Mouse (Mus musculus): ENCODE data around the gene Dhx33.
A peak's percentile ranks its signal among the peaks of the same experiment; 100 is the strongest.

The Dhx33 gene

GRCm38 (mm10) chr11:70980751-70981510 lies 23.3 kb downstream of the Dhx33 start:
- DNase-seq, result no peak

- no peak for DNase-seq
Observed at GRCm38 (mm10) chr11:70980232-70980631, 24.0 kb downstream of the Dhx33 start.

GRCm38 (mm10) chr11:70977293-70977692 lies 26.9 kb downstream of the Dhx33 start:
- DNase-seq, result no peak

GRCm38 (mm10) chr11:70975193-70975592 lies 29.0 kb downstream of the Dhx33 start:
- no peak for DNase-seq

DNA sequence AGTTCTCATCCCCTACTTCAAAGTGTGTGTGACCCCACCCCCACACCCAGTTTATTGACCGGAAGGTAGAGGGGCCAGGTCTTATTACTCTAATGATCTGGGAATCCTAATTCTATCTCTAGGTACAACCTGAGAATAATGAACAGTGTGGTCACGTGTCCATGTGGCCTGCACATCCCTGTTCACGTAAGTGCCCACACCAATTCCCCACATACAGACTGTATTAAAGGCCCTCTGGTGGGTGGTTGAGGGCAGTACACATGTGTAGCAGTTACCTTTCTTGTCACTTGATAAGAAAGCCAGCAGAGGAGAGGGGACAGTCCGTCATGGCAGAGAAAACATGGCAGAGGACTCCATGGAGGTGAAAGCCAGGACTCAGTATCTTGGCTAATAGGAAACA lies 30.3 kb downstream of the Dhx33 start:
- DNase-seq, result no peak

DNA sequence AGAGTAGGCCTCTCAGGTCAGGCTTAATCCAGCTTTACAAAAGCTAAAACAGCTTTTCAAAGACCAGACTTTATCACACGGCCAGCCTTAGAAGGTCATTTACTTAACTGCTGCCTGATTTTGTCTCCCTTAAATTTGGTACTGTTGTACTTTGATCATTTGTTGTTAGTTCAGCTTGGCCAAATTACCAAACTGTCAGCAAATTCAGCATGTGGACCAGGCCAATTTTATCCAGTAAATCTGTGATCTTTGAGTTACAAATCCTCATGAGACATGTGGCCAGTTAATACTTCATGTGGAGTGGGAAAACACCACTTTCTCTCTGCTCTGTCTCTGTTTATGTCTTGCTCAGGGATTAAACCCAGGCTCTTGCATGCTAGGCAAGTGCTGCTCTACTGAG lies 31.7 kb downstream of the Dhx33 start:
- no peak for DNase-seq

DNA sequence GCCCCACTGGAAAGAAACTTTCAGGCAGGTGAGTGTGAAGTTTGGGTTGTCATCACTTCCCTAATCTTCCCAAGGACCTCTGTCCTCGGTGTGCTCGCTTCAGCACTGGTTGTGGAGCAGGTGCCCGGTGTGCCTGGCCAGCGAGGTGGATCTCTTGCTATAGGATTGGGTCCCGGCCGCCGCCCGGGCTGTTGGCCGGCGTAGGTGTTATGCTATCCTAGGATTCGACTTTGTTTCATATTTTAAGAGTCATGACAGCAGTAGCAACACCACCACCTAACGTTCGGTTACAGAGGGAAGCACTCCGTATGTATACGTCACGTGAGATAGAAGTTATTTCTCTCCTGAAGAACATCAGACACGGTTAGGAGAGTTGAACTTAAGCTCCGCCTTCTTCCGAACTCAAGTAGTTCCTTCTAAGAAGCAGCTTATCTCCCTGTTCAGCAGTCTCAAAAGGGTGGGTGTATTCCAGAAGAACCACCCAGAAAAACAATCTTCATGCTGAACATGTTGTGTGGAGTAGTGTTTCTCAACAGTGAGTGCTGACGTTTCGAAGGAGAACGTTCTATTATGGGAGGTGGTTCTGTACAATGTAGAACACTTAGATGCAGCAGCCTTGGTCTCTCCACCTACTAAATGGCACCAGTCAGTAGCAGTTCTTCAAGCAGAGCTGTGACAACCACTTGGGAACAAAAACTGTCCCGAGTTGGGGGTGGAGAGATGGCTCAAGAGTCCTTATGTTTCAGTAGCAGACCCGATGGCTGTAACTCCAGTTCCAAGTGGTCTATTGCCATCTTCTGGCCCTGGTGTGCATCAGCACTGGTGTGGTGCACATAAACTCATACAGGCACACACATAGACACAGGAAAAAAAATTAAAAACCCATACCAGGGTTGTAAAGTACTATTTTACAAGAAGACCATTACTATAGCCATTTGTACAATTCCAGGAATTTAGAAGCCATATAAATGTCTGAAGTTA lies 33.4 kb downstream of the Dhx33 start:
- DNase-seq, result no peak

DNA sequence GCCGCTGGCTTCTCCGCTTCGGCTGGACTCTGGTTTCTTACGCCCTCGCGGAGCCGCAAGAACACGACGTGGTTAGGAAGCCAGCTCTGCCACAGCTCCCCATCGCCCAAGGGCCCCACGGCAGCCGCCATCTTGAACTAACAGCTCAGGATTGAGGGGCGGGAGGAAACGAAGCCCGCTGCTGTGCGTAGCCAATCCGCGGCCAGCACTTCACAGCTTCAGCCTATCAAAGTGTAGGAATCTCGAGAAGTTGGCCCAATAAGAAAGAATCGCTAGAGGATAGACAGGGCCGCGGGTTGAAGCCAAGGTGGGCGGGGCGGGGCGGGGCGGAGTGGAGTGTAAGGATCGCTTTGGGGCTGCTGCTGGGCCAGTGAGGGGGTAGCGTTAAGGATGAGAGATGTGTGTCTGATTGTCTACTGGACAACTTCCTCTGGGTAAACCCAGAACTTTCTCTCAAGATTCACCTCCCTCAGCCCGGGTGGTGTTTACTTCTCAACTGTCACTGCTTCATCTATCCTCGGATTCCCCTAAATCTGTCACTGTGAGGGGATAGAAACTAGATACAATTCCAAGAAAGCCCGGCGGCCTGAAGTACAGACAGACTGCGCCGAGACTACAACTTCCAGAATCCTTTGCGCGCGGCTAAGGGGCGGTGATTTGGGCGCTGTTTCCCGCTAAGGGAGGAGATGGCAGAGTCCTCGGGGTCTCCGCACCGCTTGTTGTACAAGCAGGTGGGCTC lies 34.2 kb downstream of the Dhx33 start, which contains the start of the genes Nup88 and Rpain:
Gene Nup88, minus strand, starts transcription at position 153 of the 739 bp plus-strand sequence.
Gene Rpain, plus strand, starts transcription at position 393 of the 739 bp plus-strand sequence.
- peak; percentile 96 for DNase-seq

DNA sequence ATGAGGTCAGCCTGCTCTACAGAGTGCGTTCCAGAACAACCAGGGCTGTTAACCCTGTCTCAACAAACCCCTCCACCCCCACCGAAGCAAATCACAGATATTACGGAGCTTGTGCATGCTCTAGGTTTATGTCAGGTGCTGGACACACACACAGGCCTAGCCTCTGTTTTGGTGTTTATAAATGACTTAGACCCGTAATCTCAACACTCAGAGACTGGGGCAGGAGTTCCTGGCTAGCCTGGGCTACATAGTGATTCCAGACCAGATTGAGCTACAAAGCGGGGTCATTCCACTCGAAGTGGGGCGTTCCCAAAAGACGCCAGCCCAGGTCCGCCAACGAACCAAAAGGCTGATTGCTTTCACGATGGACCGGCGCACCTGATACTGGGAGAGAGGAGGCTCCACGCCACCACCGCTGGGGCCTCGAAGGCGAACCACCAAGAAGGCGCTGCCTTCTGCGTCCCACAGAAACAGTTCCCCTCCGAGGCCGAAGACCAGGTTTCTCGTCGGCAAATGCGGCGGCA lies 34.9 kb downstream of the Dhx33 start:
- no peak for DNase-seq

- DNase-seq, result no peak
Observed at GRCm38 (mm10) chr11:70964222-70964907, 39.9 kb downstream of the Dhx33 start.

DNA sequence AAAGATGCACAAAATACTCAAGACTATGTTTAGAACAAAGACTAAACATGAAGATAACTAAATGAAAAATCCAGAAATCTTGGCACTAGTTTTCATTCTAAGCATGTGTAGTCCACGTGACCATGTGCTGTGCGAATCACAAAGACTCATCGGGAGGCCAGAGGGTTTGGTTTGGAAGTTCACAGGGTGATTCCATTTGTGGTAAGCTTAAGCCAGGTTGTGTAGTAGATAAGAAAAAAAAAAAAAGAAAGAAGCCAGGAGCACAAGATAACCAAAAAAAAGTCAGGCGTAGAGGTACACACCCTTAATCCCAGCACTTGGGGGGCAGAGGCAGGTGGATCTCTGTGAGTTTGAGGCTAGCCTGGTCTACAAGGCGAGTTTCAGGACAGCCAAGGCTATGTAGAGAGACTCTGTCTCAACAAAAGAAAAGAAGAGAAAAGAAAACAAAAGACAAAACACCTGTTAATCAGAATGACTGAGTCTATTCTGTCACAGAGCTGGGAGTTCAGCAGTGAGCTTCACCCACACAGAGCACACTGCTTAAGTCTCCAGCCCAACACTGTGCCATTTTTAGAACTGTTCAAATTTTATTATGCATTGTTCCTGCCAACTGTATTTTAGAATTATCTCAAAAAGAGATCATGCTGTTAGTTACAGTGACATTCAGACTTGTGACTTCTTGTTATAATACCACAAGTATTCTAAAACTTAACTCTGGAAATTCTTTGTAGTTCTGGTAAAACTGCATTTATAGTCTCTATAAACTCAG lies 43.3 kb downstream of the Dhx33 start:
- DNase-seq, result no peak

DNA sequence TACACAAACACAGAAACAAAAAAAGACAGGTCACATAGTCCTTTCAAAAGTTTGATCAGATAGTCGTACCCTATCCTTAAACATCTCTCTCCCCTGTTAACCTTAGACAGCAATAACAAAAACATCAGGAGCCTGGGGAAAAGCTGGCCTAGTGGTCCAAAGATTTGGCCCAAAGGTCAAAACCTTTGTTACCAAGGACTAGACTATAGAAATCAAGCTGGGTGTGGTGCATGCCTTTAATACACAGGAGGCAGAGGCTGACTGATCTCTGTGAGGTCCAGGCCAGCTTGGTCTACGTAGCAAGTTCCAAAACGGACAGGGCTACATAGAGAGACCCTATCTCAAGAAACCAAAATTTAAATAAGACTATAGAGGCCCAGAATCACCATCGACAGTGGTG lies 49.5 kb downstream of the Dhx33 start:
- no peak for DNase-seq

GRCm38 (mm10) chr11:70944935-70945817 lies 59.1 kb downstream of the Dhx33 start:
- DNase-seq, result peak; percentile 21

GRCm38 (mm10) chr11:70943651-70944050 lies 60.6 kb downstream of the Dhx33 start:
- no peak for DNase-seq

DNA sequence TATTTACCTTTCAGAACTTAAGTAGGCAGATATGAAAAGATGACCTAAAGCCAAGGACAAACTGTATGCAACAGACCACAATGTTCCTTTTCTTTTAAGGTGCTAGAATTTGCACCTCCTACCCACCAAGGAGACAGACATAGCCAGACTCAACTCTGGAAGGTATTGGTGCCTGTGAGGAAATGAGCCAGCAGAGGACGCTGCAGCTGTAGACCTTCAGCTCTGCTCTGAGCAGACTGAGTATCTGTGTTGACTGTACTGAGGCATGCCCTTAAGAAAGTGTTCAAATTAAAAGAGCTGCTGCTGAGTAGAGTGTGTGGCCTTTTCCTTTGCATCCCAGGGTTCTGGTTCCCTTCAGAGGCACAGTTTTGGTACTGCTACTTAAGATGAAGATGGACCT lies 61.6 kb downstream of the Dhx33 start:
- no peak for DNase-seq

GRCm38 (mm10) chr11:70935316-70935715 lies 68.9 kb downstream of the Dhx33 start:
- DNase-seq, result no peak
